Mouse (Mus musculus) monocyte, adult 5-6 weeks (primary cell): ENCODE results near the gene Olfr910. TPM values are rescaled to one million over a fixed set of nuclear protein-coding genes. Genes with fewer than 3 reads are reported as not detected.

ENCODE experiments used
- ATAC-seq: fragments of 153-309, 156-312 bp; replicated peaks from 2 replicates; pipeline ENCODE4 v1.8.0; 2017; ENCODE audit warnings: mild to moderate bottlenecking; ENCODE audit not compliant: low TSS enrichment, insufficient number of reproducible peaks, severe bottlenecking, poor library complexity, low FRiP score
- total RNA-seq: library from RNA; stranded (forward); fragments of 200-1000, 200-491, 200-594 nt; gene quantifications from 3 replicates; pipeline ENCODE4 v1.2.3, GENCODE M21; 2017

Gene Olfr910
- not detected in 3 replicates for total RNA-seq

- no peak for ATAC-seq
These were observed at the start of gene Olfr910 for GRCm38 (mm10) chr9:38537549-38537948. Gene Olfr910 (plus strand): TSS chr9:38537849.

- no peak for ATAC-seq
These were observed 42.1 kb upstream of the Olfr910 start, which contains the start of gene Olfr907 for GRCm38 (mm10) chr9:38495501-38495900. Gene Olfr907 (plus strand): TSS chr9:38495801.

GRCm38 (mm10) chr9:38512353-38512752 is 25.3 kb upstream of the Olfr910 start:
- ATAC-seq: 0 out of 2 replicates have a peak, but pooled peaks have one; percentile 17

DNA sequence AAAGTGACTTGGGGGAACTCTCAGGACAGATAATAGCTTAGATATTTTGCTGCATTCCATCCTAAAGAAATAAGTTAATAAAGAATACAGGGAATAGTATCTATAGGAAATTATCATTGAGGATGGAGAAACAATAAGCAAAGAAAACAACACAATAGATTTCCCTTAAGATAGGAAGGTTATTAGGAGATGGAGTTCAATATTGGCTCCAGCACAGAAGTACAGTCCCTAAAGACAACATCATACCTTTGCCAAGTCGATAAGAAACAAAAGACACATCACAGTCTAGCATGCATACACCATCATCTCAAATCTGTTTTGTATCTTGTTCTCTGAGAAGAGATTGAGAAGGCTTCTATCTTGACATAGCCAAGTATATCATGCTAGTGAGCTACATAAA is 16.4 kb upstream of the Olfr910 start, which contains the start of gene Olfr911-ps1:
Olfr911-ps1 (plus strand) TSS at position 301 of the 400 bp plus-strand sequence.
- no peak for ATAC-seq

DNA sequence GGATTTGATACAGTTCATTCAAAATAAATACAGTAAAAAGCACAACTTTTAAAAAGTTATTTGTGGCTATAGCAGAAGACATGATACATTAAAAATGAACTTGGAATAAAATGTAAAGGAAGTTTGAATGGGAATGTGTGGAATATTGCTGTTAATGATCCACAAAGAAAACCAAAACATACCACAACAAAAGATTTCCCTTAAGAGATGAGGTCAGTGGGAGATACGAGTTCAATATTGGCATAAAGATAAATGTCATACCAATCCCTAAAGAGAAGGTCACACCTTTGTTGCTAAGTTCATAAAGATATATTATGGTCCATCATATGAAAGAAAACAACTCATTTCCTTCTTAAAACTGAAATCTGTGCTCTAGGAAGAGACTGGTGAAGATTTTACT is 42.2 kb downstream of the Olfr910 start, which contains the start of gene Olfr912:
Olfr912 (plus strand) TSS at position 301 of the 400 bp plus-strand sequence.
- ATAC-seq: no peak

Other genes starting within 250 kb of the Olfr910 start
- gene Olfr896-ps1, start 246.7 kb upstream of the Olfr910 start, total RNA-seq: not detected in 3 replicates
- gene Olfr25, start 208.8 kb upstream of the Olfr910 start, total RNA-seq: 0.32 TPM in 1 of 3 replicates, not detected in the others
- gene Olfr898, start 189.4 kb upstream of the Olfr910 start, total RNA-seq: not detected in 3 replicates
- not detected in 3 replicates for gene Olfr250, start 171.0 kb upstream of the Olfr910 start, total RNA-seq
- not detected in 3 replicates for gene Olfr251, start 160.8 kb upstream of the Olfr910 start, total RNA-seq
- gene Olfr147, start 136.2 kb upstream of the Olfr910 start, total RNA-seq: not detected in 3 replicates
- gene Olfr901, start 108.4 kb upstream of the Olfr910 start, total RNA-seq: not detected in 3 replicates
- not detected in 3 replicates for gene Olfr902, start 90.2 kb upstream of the Olfr910 start, total RNA-seq
- not detected in 3 replicates for gene Olfr904, start 74.7 kb upstream of the Olfr910 start, total RNA-seq
- not detected in 3 replicates for gene Olfr905, start 66.7 kb upstream of the Olfr910 start, total RNA-seq
- gene Olfr906, start 50.8 kb upstream of the Olfr910 start, total RNA-seq: not detected in 3 replicates
- not detected in 3 replicates for gene Olfr907, start 42.0 kb upstream of the Olfr910 start, total RNA-seq
- not detected in 3 replicates for gene Olfr911-ps1, start 16.3 kb upstream of the Olfr910 start, total RNA-seq
- gene Olfr912, start 42.3 kb downstream of the Olfr910 start, total RNA-seq: not detected in 3 replicates
- gene Olfr913, start 54.9 kb downstream of the Olfr910 start, total RNA-seq: not detected in 3 replicates
- gene Olfr914, start 67.3 kb downstream of the Olfr910 start, total RNA-seq: not detected in 3 replicates
- not detected in 3 replicates for gene Olfr916, start 122.0 kb downstream of the Olfr910 start, total RNA-seq
- not detected in 3 replicates for gene Olfr917, start 128.0 kb downstream of the Olfr910 start, total RNA-seq
- not detected in 3 replicates for gene Olfr918, start 136.8 kb downstream of the Olfr910 start, total RNA-seq
- gene Olfr919, start 165.8 kb downstream of the Olfr910 start, total RNA-seq: not detected in 3 replicates
- 29.2 to 35.0 TPM (median 33.1 TPM) in 3 replicates for gene Vwa5a, start 180.4 kb downstream of the Olfr910 start, total RNA-seq
- 0.19 to 1.4 TPM (median 0.53 TPM) in 3 replicates for gene Olfr920, start 214.4 kb downstream of the Olfr910 start, total RNA-seq
- gene Olfr921, start 235.2 kb downstream of the Olfr910 start, total RNA-seq: not detected in 3 replicates